Mouse (Mus musculus): ENCODE measurements around the gene Nell2.

- TF ChIP-seq CTCF (IDR thresholded peaks at IDR 0.05; ENCODE audit: extremely low read depth, insufficient read length, insufficient replicate concordance, low read depth, low read length) (no peak), POLR2A (IDR thresholded peaks at IDR 0.05; ENCODE audit: low read depth, low read length) (no peak)
These were observed 287.2 kb downstream of the Nell2 start for GRCm38 (mm10) chr15:95241161-95241560.

All from small intestine, adult 2 months (tissue).